Mouse (Mus musculus) heart, postnatal 14 days (tissue): ENCODE measurements around the gene Leng8. TPM values are rescaled to one million over a fixed set of nuclear protein-coding genes. Genes with fewer than 3 reads are reported as not detected.

Experiments
- DNase-seq, 2 experiments: peaks; one replicate each; pipeline ENCODE4 v3.0.0; 2021 to 2022
- intact Hi-C: fragments of 180-260 bp; cut with DNase I; formaldehyde crosslinking; loops from one replicate; pipeline ENCODE4 v1.15.1; 2025
- long read RNA-seq, 2 experiments: library from polyadenylated mRNA; stranded (forward); transcript quantifications; one replicate each; pipeline ENCODE4 v2.0.0; 2021
- total RNA-seq, 2 experiments: library from RNA; stranded (reverse); gene quantifications; 2 replicates each; pipeline ENCODE4 v1.2.3; 2021

Leng8 gene
- 10 to 100 TPM; 47.6 to 64.6 TPM for total RNA-seq
- long read RNA-seq, experiment 1, full-length matches to known transcripts, result 1 of 40 reads
- long read RNA-seq, experiment 1, partial matches to known transcripts, result 31 of 40 reads
- long read RNA-seq, experiment 1, other reads (novel, unspliced or antisense), result 8 of 40 reads
- long read RNA-seq, experiment 2, partial matches to known transcripts, result 14 of 43 reads
- long read RNA-seq, experiment 2, other reads (novel, unspliced or antisense), result 29 of 43 reads

- intact Hi-C loops, result loop anchor here (5.0 to 10.0 kb wide), 2 partner anchors 158 to 670 kb away; no protein-coding TSS in a partner anchor
- DNase-seq, result peak; percentile 97 to 99
Measured at GRCm38 (mm10) chr7:4136771-4137531, at the start of gene Leng8. Gene Leng8 (plus strand): TSS chr7:4137039.

DNA sequence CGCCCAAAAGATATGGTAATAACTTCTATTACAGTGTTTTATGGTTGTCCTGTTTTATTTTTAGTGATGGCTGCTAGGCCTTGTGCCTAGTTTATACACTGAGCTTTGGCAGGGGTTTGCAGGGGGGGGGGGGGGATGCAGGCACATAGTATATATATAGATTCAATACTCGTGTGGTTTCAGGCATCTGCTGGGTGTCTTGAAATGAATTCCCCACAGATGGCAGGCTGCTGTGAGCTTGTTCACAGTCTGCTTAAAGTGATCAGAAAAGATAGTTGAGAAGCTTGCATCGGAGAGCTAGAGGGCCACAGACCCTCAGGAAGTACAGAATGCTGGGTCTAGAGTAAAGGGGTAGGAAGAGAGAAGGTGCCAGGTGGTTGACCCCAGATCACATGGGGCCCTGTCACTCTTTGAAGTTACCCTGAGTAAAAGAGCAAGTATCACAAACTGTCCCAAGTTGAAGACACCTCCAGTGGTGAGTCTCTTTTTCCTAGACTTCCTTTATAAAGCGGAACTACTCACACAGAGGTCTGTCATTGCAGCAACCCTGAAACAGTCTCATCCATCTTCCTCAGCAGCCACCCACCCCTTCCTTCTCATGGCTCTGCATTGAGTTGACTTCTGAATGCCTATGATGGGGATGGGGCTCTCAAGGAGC, 49.5 kb upstream of the Leng8 start:
- intact Hi-C loops, result no loop called here
- no peak for DNase-seq

DNA sequence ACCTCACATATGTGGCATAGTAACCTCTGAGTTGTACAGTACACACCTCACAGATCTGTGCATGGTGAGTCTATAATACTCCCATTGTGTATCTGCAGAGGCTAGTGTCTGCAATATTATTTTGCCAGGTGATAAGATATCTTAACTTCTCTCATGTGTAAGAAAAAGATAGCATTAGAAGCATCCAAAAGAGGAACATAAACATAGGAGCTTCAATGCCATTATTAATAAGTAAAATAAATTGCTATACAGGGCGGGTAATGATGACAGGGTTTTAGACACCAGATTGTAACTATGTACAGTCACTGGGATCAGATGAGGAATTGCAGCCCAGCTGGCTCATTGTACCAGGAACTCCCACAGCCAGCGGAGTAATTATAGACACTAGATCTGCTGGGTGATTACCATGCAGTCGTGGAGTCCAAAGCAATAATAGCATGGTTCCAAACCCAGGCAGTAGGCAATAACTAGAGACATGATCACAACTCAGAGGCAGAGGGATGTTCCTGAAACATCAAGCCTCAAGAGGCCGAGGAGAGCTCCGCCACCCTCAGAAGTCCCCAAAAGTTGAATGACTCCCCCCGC, 48.9 kb upstream of the Leng8 start:
- intact Hi-C loops, result no loop called here

GRCm38 (mm10) chr7:4088679-4089078, 48.2 kb upstream of the Leng8 start:
- DNase-seq, result no peak
- intact Hi-C loops, result no loop called here

More for the DNA sequence above, 48.9 kb upstream of the Leng8 start:
- no peak for DNase-seq

DNA sequence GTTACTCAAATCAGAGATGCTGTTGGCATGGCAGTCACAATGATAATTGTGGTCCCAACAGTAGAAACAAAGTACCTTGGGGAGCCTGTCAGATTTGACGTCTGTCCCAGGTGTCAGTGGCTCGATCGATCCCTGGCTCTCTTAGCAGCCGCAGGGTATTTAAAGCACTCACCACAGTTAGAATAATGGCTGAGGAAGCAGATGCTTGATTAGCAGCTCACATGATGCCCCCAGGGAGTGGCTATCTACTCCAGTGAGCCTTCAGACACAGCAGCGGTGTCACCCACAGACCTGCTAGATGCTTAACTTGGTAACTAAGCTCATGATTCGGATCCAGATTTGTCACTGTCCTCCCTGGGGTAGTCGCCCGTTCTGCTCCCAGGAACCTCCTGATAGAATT, 45.7 kb upstream of the Leng8 start:
- intact Hi-C loops, result no loop called here
- no peak for DNase-seq

GRCm38 (mm10) chr7:4098301-4098700, 38.5 kb upstream of the Leng8 start:
- no peak for DNase-seq
- intact Hi-C loops, result no loop called here

DNA sequence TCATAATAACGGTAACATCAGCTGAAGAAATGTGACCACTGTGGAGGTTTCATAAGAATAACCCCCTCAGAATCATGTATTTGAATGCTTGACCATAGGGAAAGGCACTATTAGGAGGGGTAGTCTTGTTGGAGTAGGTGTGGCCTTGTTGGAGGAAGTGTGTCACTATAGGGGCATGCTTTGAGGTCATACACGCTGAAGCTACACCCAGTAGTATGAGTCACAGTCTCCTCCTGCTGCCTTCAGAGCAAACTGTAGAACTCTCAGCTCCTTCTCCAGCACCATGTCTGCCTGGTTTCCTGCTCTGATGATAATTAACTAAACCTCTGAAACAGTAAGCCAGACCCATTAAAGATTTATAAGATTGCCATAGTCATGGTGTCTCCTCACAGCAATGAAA, 38.0 kb upstream of the Leng8 start:
- no peak for DNase-seq
- intact Hi-C loops, result no loop called here

GRCm38 (mm10) chr7:4101144-4101543, 35.7 kb upstream of the Leng8 start:
- intact Hi-C loops, result no loop called here

GRCm38 (mm10) chr7:4103411-4103810, 33.4 kb upstream of the Leng8 start:
- intact Hi-C loops, result loop anchor here (2.0 kb wide), 1 partner anchor 323 kb away; no protein-coding TSS in a partner anchor

More at GRCm38 (mm10) chr7:4101144-4101543, 35.7 kb upstream of the Leng8 start:
- no peak for DNase-seq

GRCm38 (mm10) chr7:4111766-4112165, 25.1 kb upstream of the Leng8 start:
- no peak for DNase-seq
- intact Hi-C loops, result no loop called here

More at GRCm38 (mm10) chr7:4103411-4103810, 33.4 kb upstream of the Leng8 start:
- DNase-seq, result peak in 1 of 2 experiments; percentile 45

DNA sequence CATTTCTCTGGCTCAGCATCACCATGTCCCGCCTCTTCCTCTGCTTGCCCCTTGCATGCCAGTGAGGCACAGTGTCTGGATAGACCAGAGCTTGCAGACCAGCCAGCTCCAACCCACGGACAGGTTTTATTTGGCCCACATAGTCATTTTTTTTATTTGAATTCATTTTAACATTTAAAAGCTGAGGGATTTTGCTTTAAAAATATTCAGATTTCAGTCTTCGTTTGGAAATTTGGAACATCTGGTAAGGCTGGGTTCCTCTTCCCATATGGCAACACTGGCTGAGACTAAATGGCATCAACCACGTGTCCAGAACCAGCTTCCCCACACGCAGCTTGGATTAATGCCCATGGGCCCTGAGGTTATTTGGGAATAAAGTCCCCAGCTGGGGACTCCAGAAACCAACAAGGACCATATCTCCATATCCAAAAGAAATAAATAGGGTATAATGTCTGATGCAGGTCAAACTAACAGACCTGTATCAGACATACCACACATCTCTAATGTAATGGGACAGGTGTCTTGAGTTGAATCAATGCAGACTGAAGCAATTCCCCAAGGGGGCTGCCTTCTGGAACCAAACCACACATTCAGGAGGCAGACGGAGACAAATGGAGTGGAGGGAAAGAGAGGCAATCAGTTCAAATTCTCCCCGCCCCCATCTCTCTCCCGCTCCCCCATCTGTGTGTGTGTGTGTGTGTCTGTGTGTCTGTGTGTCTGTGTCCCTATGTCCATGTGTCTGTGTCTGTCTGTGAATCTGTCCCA, 19.6 kb upstream of the Leng8 start:
- intact Hi-C loops, result no loop called here
- DNase-seq, result no peak

- intact Hi-C loops, result no loop called here
- DNase-seq, result no peak
Measured at GRCm38 (mm10) chr7:4119344-4119902, 17.4 kb upstream of the Leng8 start, which contains the start of gene Ttyh1. Gene Ttyh1 (plus strand): TSS chr7:4119408.

DNA sequence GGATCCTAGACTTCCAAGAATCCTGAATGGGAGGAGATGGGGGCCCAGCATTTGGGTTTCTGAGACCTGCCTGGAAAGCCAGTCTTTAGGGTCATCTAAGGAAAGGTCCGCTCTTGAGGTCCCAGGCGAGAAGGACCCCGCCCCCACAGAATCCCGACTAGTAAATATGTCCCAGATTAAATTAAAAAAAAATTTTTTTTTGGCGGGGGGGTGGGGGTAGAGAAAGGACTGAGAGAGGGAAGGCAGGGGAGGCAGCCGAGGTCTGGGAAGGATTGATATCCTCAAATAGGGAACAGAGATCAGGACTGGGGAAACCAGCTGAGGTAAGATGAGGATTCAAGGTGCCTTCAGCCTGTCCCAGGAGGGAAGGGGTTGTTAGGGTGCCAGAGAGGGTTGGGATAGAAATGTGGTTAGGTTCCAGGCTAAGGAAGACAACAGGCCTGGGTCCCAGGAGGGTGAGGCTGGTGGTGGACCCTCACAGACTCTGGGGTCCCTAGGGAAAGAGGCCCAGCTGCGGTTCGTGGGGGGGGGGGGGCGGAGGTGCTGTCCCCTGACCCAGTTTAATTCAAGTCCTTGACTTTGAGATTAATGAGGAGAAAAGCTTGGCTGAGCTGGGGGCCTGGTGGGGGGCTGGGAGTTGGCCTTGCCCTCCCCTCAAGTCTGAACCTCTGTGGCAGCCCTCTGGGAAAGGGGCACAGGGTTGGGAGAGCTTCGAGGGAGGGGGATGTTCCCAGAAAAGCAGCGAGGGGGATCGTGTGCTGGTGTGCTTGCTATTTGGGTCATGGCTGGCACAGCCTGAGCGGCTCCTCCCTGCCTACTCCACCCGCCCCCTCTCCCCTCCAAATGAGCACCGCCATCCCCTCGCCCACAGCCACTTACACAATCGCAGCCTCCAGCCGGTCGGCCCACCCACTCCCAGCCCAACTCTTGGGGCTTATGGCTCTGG, 16.6 kb upstream of the Leng8 start:
- intact Hi-C loops, result no loop called here
- DNase-seq, result no peak

DNA sequence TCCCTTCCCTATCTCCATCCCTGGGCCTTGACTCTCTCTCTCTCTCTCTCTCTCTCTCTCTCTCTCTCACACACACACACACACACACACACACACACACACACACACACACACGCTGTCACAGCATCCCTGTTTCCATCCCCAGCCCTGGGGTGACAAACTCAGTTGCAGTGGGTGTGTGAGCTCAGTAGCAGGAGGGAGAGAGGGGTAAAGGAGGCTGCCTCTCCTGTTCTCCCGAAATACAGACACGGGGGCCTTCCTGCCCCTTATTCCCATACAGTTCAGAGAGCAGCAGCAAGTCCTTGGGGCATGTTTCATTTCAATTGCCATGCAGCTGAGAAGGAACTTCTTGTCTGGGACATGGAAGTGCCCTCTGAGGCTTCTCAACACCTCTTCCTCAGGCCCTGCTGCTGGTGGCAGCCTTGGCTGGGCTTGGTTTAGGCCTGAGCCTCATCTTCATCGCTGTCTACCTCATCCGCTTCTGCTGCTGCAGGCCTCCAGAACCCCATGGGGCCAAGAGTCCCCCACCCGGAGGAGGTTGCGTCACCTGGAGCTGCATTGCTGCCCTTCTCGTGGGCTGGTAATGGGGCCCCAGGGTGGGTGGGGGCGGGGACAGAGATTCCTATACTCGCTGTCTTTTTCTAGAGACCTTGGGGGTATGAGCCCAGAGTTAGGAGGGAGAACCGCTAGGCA, 14.6 kb upstream of the Leng8 start:
- no peak for DNase-seq
- intact Hi-C loops, result no loop called here

DNA sequence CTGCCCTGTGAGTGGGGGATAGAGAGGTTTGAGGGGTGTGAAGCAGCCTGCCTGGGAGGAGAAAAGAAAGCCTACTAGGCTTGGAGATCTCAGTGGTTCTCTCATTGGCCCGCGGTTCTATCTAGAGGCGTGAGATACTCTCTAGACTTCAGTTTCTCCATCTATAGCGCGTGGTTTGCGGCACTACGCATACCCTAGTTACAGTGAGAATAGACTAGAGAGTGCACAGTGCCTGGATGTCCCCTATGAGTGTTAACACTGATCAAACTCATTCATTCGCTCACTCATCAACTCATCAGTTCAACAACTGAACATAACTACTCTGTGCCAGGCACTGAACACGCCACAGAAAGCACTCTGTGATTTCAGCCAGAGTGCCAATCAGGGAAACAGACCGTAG, 14.1 kb upstream of the Leng8 start:
- no peak for DNase-seq
- intact Hi-C loops, result no loop called here

GRCm38 (mm10) chr7:4123732-4124131, 13.1 kb upstream of the Leng8 start:
- intact Hi-C loops, result no loop called here
- DNase-seq, result peak; percentile 55 to 75

GRCm38 (mm10) chr7:4124315-4124759, 12.5 kb upstream of the Leng8 start:
- intact Hi-C loops, result no loop called here

DNA sequence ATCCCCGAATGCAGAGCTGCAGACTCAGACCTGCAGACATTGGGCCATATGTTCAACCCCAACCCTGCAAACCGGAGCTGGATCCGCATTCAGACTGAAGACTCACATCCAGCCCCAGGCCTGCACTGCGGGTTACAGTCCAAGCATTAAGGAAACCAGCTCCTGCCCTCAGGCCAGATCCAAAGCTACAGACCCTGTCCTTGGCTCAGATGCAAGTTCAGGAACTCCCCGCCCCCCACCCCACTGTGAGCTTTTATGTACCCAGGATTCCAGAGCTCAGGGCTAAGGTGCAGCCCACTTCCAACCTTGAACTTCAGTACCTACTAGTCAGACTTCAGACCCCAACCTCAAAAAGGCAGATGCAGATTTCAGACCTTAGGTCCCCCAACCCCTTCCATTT, 12.0 kb upstream of the Leng8 start:
- no peak for DNase-seq
- intact Hi-C loops, result no loop called here

More at GRCm38 (mm10) chr7:4124315-4124759, 12.5 kb upstream of the Leng8 start:
- no peak for DNase-seq
